Mouse (Mus musculus) forebrain, embryonic 10.5 days (tissue): ENCODE measurements around the gene Dnmt3c. TPM values are rescaled to one million over a fixed set of nuclear protein-coding genes. Genes with fewer than 3 reads are reported as not detected.

ENCODE experiments used
- polyA plus RNA-seq: library from polyadenylated mRNA; unstranded; fragments of >200 nt; fragmentation: Nextera tagmentation; extraction: Ambion mirVana; gene quantifications from 2 replicates; pipeline ENCODE4 v1.2.1, GENCODE M21; 2016

Gene Dnmt3c
- polyA plus RNA-seq, 1 experiment from 2014 or later, result not detected

Other genes with a start within 250 kb of the Dnmt3c start
- gene 4930404H24Rik, start 203.9 kb upstream of the Dnmt3c start, polyA plus RNA-seq, result not detected in 2 replicates
- 11.7 and 12.3 TPM in 2 replicates for gene Nol4l, start 166.7 kb upstream of the Dnmt3c start, polyA plus RNA-seq
- 66.2 and 71.8 TPM in 2 replicates for gene Commd7, start 63.9 kb upstream of the Dnmt3c start, polyA plus RNA-seq
- 24.8 and 26.9 TPM in 2 replicates for gene Dnmt3b, start 47.2 kb upstream of the Dnmt3c start, polyA plus RNA-seq
- gene Mapre1, start 44.6 kb downstream of the Dnmt3c start, polyA plus RNA-seq, result 312 and 323 TPM in 2 replicates
- gene Efcab8, start 83.3 kb downstream of the Dnmt3c start, polyA plus RNA-seq, result not detected in 2 replicates
- gene Sun5, start 174.4 kb downstream of the Dnmt3c start, polyA plus RNA-seq, result not detected in 2 replicates
- not detected in 2 replicates for gene Bpifb2, start 178.4 kb downstream of the Dnmt3c start, polyA plus RNA-seq
- gene Bpifb6, start 203.7 kb downstream of the Dnmt3c start, polyA plus RNA-seq, result not detected in 2 replicates
- gene Bpifb3, start 221.6 kb downstream of the Dnmt3c start, polyA plus RNA-seq, result not detected in 2 replicates
- gene Bpifb4, start 241.6 kb downstream of the Dnmt3c start, polyA plus RNA-seq, result not detected in 2 replicates